Mouse (Mus musculus) limb, embryonic 13.5 days (tissue): ENCODE measurements around the gene Pamr1. TPM values are rescaled to one million over a fixed set of nuclear protein-coding genes. Genes with fewer than 3 reads are reported as not detected.

Source experiments
- ATAC-seq: fragments of 200-750 bp; cut with Nextera tagmentation; 2 replicates; pipeline ENCODE4 v1.8.0; 2017; ENCODE audit warnings: low read depth, moderate number of reproducible peaks, moderate TSS enrichment; ENCODE audit not compliant: low FRiP score
- H3K27ac ChIP-seq: fragments of 300-500 bp; sonication (generic); 2 replicates; pipeline ENCODE4 v1.5.1; 2015; ENCODE audit warnings: inconsistent platforms, mild to moderate bottlenecking, moderate library complexity
- H3K27me3 ChIP-seq: fragments of 300-500 bp; sonication (generic); 2 replicates; pipeline ENCODE4 v1.6.1; 2015; ENCODE audit warnings: mild to moderate bottlenecking, inconsistent platforms
- H3K36me3 ChIP-seq: fragments of 300-500 bp; sonication (generic); 2 replicates; pipeline ENCODE4 v1.6.1; 2015; ENCODE audit warnings: inconsistent platforms, mild to moderate bottlenecking, moderate library complexity
- H3K4me1 ChIP-seq: fragments of 300-500 bp; sonication (generic); 2 replicates; pipeline ENCODE4 v1.6.1; 2015; ENCODE audit warnings: inconsistent platforms
- H3K4me2 ChIP-seq: fragments of 300-500 bp; sonication (generic); replicated peaks from 2 replicates; pipeline ENCODE4 v1.6.1; 2015; ENCODE audit warnings: inconsistent platforms, mild to moderate bottlenecking, moderate library complexity
- H3K4me3 ChIP-seq: fragments of 300-500 bp; sonication (generic); 2 replicates; pipeline ENCODE4 v1.5.1; 2015; ENCODE audit warnings: moderate library complexity, mild to moderate bottlenecking, inconsistent platforms
- H3K9ac ChIP-seq: fragments of 300-500 bp; sonication (generic); 2 replicates; pipeline ENCODE4 v1.6.1; 2015; ENCODE audit warnings: mild to moderate bottlenecking, inconsistent platforms
- H3K9me3 ChIP-seq: fragments of 300-500 bp; sonication (generic); 2 replicates; pipeline ENCODE4 v1.6.1; 2016; ENCODE audit warnings: inconsistent platforms
- WGBS: fragments of 180-500 bp; shearing (Covaris S2); methylation state at CpG from one replicate; pipeline ENCODE4 v1.1.7; 2015; 5-methylcytosine and 5-hydroxymethylcytosine counted together
- polyA plus RNA-seq: library from polyadenylated mRNA; unstranded; fragments of >200 nt; fragmentation: Nextera tagmentation; extraction: Ambion mirVana; gene quantifications from 2 replicates; pipeline ENCODE4 v1.2.1, GENCODE M21; 2015

The Pamr1 gene
- polyA plus RNA-seq, 1 experiment from 2014 or later = 58.4 TPM

- H3K9ac ChIP-seq = no peak overlapping the region
- ATAC-seq = no peak
- WGBS = 87% methylated on average over 4 of the region's 4 CpGs
Observed at GRCm38 (mm10) chr2:102650322-102650721, 100.5 kb downstream of the Pamr1 start.

GRCm38 (mm10) chr2:102655966-102656725 is 106.3 kb downstream of the Pamr1 start:
- peaks cover 13% of the 10 kb centered on the region for H3K4me1 ChIP-seq
- peaks cover 57% of the 10 kb centered on the region for H3K27me3 ChIP-seq

More at GRCm38 (mm10) chr2:102650322-102650721, 100.5 kb downstream of the Pamr1 start:
- Histone ChIP-seq H3K4me1 (peaks cover 11% of the 10 kb centered on the region; the same call in 1 of the 2 replicates), H3K27ac (no peak overlapping the region), H3K4me2 (no peak overlapping the region), H3K9me3 (no peaks in the 10 kb centered on the region), H3K4me3 (no peak overlapping the region), H3K27me3 (no peaks in the 10 kb centered on the region), H3K36me3 (no peaks in the 10 kb centered on the region)

GRCm38 (mm10) chr2:102657726-102658125 is 107.9 kb downstream of the Pamr1 start:
- H3K27me3 ChIP-seq = peaks cover 71% of the 10 kb centered on the region
- ATAC-seq = no peak
- H3K9me3 ChIP-seq = no peaks in the 10 kb centered on the region
- H3K27ac ChIP-seq = no peak overlapping the region
- 17% methylated on average over 6 of the region's 7 CpGs for WGBS
- H3K4me2 ChIP-seq = peak overlapping the region; percentile 96
- H3K4me3 ChIP-seq = peak overlapping the region; percentile 67; the same call in 1 of the 2 replicates
- no peaks in the 10 kb centered on the region for H3K36me3 ChIP-seq
- H3K4me1 ChIP-seq = peaks cover 14% of the 10 kb centered on the region
- H3K9ac ChIP-seq = no peak overlapping the region

More at GRCm38 (mm10) chr2:102655966-102656725, 106.3 kb downstream of the Pamr1 start:
- no peaks in the 10 kb centered on the region for H3K36me3 ChIP-seq
- no peaks in the 10 kb centered on the region for H3K9me3 ChIP-seq
- ATAC-seq = no peak
- WGBS = 66% methylated on average over 8 of the region's 8 CpGs
- no peak overlapping the region for H3K9ac ChIP-seq
- no peak overlapping the region for H3K4me3 ChIP-seq
- no peak overlapping the region for H3K4me2 ChIP-seq
- no peak overlapping the region for H3K27ac ChIP-seq

- Histone ChIP-seq H3K9ac (peak within 1 kb of the TSS; percentile 70), H3K4me2 (peak within 1 kb of the TSS; percentile 96), H3K9me3 (no peaks in the 10 kb centered on the region), H3K4me1 (peaks cover 17% of the 10 kb centered on the region), H3K36me3 (no peaks in the 10 kb centered on the region), H3K27ac (no peak within 1 kb of the TSS), H3K4me3 (peak within 1 kb of the TSS; percentile 67), H3K27me3 (peaks cover 73% of the 10 kb centered on the region)
- ATAC-seq = peak; percentile 30; the same call in 1 of the 2 replicates
- under 1% methylated on average over 20 of the region's 20 CpGs for WGBS
Observed at GRCm38 (mm10) chr2:102658163-102658660, 108.4 kb downstream of the Pamr1 start, which contains the start of gene Slc1a2. Gene Slc1a2 (plus strand): TSS chr2:102658659.

GRCm38 (mm10) chr2:102658661-102659520 is 109.1 kb downstream of the Pamr1 start:
- WGBS = under 1% methylated on average over 76 of the region's 80 CpGs
- peaks cover 74% of the 10 kb centered on the region for H3K27me3 ChIP-seq
- H3K4me1 ChIP-seq = peaks cover 20% of the 10 kb centered on the region
- peak overlapping the region; percentile 96 for H3K4me2 ChIP-seq
- ATAC-seq = peak; percentile 80
- peak overlapping the region; percentile 70 for H3K9ac ChIP-seq
- H3K36me3 ChIP-seq = no peaks in the 10 kb centered on the region
- H3K4me3 ChIP-seq = peak overlapping the region; percentile 67
- H3K9me3 ChIP-seq = no peaks in the 10 kb centered on the region
- no peak overlapping the region for H3K27ac ChIP-seq

- H3K4me1 ChIP-seq = peaks cover 20% of the 10 kb centered on the region
- H3K27me3 ChIP-seq = peaks cover 77% of the 10 kb centered on the region
- peak overlapping the region; percentile 96 for H3K4me2 ChIP-seq
- H3K4me3 ChIP-seq = peak overlapping the region; percentile 67
- no peaks in the 10 kb centered on the region for H3K9me3 ChIP-seq
- no peak overlapping the region for H3K27ac ChIP-seq
- no peak for ATAC-seq
- WGBS = 0% methylated on average over 10 of the region's 10 CpGs
- peak overlapping the region; percentile 70 for H3K9ac ChIP-seq
- no peaks in the 10 kb centered on the region for H3K36me3 ChIP-seq
Observed at GRCm38 (mm10) chr2:102659521-102659830, 109.7 kb downstream of the Pamr1 start.

- no peak for ATAC-seq
- 61% methylated on average over 2 of the region's 2 CpGs for WGBS
- Histone ChIP-seq H3K9ac (no peak overlapping the region), H3K27ac (no peak overlapping the region), H3K4me3 (no peak overlapping the region), H3K4me2 (no peak overlapping the region), H3K27me3 (peaks cover 70% of the 10 kb centered on the region), H3K4me1 (peaks cover 20% of the 10 kb centered on the region), H3K9me3 (no peaks in the 10 kb centered on the region), H3K36me3 (no peaks in the 10 kb centered on the region)
Observed at GRCm38 (mm10) chr2:102661052-102661451, 111.2 kb downstream of the Pamr1 start.

- H3K4me1 ChIP-seq = peaks cover 20% of the 10 kb centered on the region
- H3K9ac ChIP-seq = no peak overlapping the region
- no peak for ATAC-seq
- H3K36me3 ChIP-seq = no peaks in the 10 kb centered on the region
- peaks cover 53% of the 10 kb centered on the region for H3K27me3 ChIP-seq
- no peak overlapping the region for H3K27ac ChIP-seq
- no peak overlapping the region for H3K4me2 ChIP-seq
- no peak overlapping the region for H3K4me3 ChIP-seq
- 58% methylated on average over 9 of the region's 9 CpGs for WGBS
- H3K9me3 ChIP-seq = no peaks in the 10 kb centered on the region
Observed at GRCm38 (mm10) chr2:102662911-102663310, 113.1 kb downstream of the Pamr1 start.

- ATAC-seq = no peak
- Histone ChIP-seq H3K4me1 (peaks cover 16% of the 10 kb centered on the region), H3K27me3 (peaks cover 49% of the 10 kb centered on the region), H3K27ac (no peak overlapping the region), H3K9ac (no peak overlapping the region), H3K9me3 (no peaks in the 10 kb centered on the region), H3K36me3 (no peaks in the 10 kb centered on the region), H3K4me2 (no peak overlapping the region), H3K4me3 (no peak overlapping the region)
- WGBS = 19% methylated on average over 6 of the region's 6 CpGs
Observed at GRCm38 (mm10) chr2:102663339-102663738, 113.5 kb downstream of the Pamr1 start.

GRCm38 (mm10) chr2:102663865-102664264 is 114.1 kb downstream of the Pamr1 start:
- H3K4me1 ChIP-seq = peaks cover 14% of the 10 kb centered on the region
- H3K4me3 ChIP-seq = no peak overlapping the region
- H3K4me2 ChIP-seq = no peak overlapping the region
- H3K27ac ChIP-seq = no peak overlapping the region
- WGBS = 61% methylated on average over 3 of the region's 3 CpGs
- H3K9ac ChIP-seq = no peak overlapping the region
- no peak for ATAC-seq
- no peaks in the 10 kb centered on the region for H3K36me3 ChIP-seq
- peaks cover 43% of the 10 kb centered on the region for H3K27me3 ChIP-seq
- H3K9me3 ChIP-seq = no peaks in the 10 kb centered on the region

- 0 out of 2 replicates have a peak, but pooled peaks cover 4% of the 10 kb centered on the region for H3K4me1 ChIP-seq
- peaks cover 18% of the 10 kb centered on the region for H3K27me3 ChIP-seq
- H3K9ac ChIP-seq = no peak overlapping the region
- no peak for ATAC-seq
- H3K36me3 ChIP-seq = no peaks in the 10 kb centered on the region
- H3K27ac ChIP-seq = no peak overlapping the region
- no peak overlapping the region for H3K4me3 ChIP-seq
- 67% methylated on average over 6 of the region's 6 CpGs for WGBS
- no peak overlapping the region for H3K4me2 ChIP-seq
- H3K9me3 ChIP-seq = no peaks in the 10 kb centered on the region
Observed at GRCm38 (mm10) chr2:102667981-102668380, 118.2 kb downstream of the Pamr1 start.

- H3K27me3 ChIP-seq = peaks cover 18% of the 10 kb centered on the region
- ATAC-seq = no peak
- no peaks in the 10 kb centered on the region for H3K9me3 ChIP-seq
- peaks cover 6% of the 10 kb centered on the region for H3K4me1 ChIP-seq
- H3K4me2 ChIP-seq = no peak overlapping the region
- 17% methylated on average over 6 of the region's 6 CpGs for WGBS
- H3K4me3 ChIP-seq = no peak overlapping the region
- no peak overlapping the region for H3K9ac ChIP-seq
- no peaks in the 10 kb centered on the region for H3K36me3 ChIP-seq
- no peak overlapping the region for H3K27ac ChIP-seq
Observed at GRCm38 (mm10) chr2:102669580-102669979, 119.8 kb downstream of the Pamr1 start.
